Mouse (Mus musculus) kidney, adult 18-20 months (tissue): ENCODE data around the gene Gm49396.
A peak's percentile ranks its signal among the peaks of the same experiment; 100 is the strongest.

Source experiments
- DNase-seq: peaks from one replicate; pipeline ENCODE4 v3.0.0; 2021

Gene Gm49396

GRCm38 (mm10) chr7:30588676-30589434 is 25.7 kb downstream of the Gm49396 start, which contains the start of gene Kmt2b:
Gene Kmt2b, minus strand, starts transcription at chr7:30588726.
- DNase-seq = peak; percentile 95

GRCm38 (mm10) chr7:30589435-30590301 is 26.5 kb downstream of the Gm49396 start:
- peak; percentile 91 for DNase-seq

DNA sequence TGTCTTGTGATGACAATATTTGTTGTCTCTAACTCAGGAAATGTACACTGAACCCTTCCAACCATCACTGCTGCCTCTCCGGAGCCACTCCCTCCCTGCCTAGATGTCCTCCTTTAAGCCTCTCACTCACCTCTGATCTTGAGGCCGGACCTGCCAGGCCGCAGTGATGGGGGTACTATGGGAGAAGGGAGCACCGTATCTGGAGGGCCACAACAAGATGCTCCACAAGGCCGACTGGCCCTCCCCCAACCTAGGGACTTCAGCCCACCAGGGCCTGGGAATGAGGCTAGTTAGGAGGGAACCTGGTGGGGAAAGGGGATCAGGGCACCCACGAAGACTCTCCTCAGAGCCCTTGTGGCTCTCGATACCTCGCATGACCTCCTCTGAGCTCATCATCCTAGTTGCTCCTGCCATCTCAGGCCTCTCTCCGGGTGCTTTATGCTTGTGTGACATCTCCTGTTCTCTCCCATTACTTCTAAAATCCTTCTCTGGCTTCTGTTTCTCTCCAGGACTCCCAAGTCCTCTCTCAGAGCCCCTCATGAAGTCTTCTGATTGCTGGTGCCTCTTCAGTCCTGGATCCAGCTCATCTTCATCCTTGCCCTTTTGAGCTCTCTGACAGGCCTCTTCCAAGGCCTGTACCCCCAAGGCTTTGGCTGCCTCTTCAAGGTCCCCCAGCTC is 27.9 kb downstream of the Gm49396 start:
- no peak for DNase-seq

GRCm38 (mm10) chr7:30591605-30591951 is 28.4 kb downstream of the Gm49396 start:
- DNase-seq = no peak

DNA sequence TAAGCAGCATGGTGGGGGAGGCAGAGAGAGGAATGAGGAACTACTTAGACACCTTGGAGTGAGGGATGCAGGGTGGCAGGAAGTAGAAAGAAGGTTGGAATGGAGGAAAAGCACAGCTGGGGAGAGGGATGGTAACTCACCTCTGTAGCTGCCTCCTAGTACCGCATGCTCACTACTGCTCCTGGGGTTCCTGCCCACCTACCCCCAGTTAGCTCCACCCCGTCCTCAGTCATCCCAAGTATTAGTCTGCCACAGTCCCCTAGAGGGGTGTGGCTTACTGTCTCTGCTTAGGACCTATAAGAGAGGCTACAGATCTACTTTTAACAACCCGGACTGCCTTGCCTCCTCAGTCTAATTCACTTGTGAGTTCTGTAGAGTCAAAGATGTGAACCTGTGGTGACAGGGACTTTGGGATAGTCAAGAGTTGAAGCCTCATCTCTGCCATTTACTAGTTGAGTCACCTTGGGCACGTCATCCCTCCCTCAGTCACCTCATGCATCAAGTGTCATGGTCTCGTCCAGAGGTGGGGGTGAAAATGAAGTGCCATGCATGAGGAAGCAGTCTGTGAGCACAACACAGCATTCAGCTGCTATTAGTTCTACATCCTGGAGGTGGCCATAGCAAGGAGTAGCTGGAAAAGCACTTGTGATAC is 29.8 kb downstream of the Gm49396 start:
- no peak for DNase-seq

GRCm38 (mm10) chr7:30593579-30594509 is 30.7 kb downstream of the Gm49396 start:
- DNase-seq = no peak

DNA sequence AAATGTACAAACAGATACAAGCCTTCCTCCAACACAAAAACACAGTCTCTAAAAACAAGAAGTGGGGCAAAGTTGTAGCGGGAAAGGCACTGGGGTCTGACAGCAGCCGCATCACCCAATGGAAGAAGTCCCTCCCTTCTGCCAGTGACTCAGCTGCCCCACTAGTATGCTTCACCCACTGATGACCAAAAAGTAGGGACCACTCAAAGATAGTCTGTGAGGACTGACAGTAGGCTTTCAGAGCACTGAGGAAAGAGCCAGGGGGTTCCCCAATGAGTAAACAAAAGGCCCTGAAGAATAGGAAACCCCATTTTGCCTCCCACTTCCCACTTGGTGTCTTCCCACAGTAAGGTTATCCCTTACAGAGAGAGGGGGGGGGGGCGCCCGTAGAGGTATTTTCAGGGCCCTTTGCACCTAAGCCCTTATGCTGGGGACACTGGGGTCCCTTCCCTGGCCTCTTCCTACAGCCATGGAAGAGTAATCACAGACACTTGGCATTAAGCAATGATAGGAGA is 31.4 kb downstream of the Gm49396 start:
- DNase-seq = no peak

- DNase-seq = no peak
Observed at GRCm38 (mm10) chr7:30596093-30596492, 32.9 kb downstream of the Gm49396 start.

DNA sequence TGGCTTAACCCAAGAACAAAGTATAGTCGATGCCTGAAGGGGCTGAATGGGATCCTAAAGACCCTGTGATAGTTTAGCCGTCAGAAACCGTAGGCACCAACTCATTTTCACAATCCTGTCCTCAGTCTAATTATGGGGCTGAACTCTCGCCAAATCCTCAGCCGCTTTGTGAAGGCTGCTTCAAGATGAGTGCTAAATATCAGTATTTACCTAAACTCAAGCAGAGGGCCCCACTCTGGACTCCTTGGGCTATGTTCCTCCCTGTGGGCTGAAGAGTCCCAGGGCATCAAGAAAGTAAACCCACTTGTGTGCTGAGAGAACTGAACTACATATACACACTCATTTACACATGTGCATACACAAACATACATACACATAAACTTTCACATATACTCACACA is 33.7 kb downstream of the Gm49396 start:
- DNase-seq = no peak

- DNase-seq = no peak
Observed at GRCm38 (mm10) chr7:30598786-30599185, 35.6 kb downstream of the Gm49396 start, which contains the start of gene Zbtb32. Gene Zbtb32, minus strand, starts transcription at chr7:30598909.

GRCm38 (mm10) chr7:30599933-30600353 is 36.8 kb downstream of the Gm49396 start:
- peak; percentile 95 for DNase-seq

DNA sequence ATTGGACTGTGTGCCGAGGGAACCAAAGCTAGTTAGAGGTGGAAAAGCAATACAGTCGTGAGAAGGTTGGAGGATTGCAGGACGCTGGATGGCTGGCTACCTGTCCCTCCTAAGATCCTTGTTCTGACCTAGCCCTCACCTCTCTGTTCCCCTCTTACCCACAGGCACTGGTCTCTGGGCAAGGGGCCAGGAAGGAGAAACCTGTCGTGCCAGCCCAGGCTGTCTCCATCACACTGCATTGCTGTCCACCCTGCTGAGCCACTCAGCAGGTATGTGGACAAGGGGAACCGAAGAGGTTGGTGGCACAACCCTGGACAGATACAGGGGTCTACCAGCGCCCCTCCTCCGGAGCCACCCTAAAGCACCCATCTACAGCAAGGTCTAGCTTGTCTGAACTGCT is 37.5 kb downstream of the Gm49396 start:
- peak; percentile 60 for DNase-seq

GRCm38 (mm10) chr7:30602583-30602982 is 39.4 kb downstream of the Gm49396 start:
- peak; percentile 63 for DNase-seq

- DNase-seq = no peak
Observed at GRCm38 (mm10) chr7:30604424-30604823, 41.3 kb downstream of the Gm49396 start.

DNA sequence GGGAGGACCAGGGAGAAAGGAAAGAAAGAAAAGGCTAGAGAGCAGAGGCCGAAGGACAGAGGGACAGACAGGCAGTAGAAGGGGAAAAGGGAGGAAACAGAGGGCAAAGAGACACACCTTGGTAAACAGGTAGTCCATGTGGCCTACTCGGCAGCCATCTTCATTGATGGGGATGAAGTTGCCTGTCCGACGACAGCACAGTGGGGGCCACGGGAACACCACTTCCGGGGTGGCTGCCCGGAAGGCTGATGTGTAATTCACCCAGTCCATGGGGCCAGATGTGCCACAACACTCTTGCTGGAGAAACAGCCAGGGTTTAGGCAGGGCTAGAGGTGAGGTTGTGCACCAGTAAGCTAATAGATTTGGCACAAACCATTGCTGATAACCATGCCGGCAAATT is 41.8 kb downstream of the Gm49396 start:
- no peak for DNase-seq

DNA sequence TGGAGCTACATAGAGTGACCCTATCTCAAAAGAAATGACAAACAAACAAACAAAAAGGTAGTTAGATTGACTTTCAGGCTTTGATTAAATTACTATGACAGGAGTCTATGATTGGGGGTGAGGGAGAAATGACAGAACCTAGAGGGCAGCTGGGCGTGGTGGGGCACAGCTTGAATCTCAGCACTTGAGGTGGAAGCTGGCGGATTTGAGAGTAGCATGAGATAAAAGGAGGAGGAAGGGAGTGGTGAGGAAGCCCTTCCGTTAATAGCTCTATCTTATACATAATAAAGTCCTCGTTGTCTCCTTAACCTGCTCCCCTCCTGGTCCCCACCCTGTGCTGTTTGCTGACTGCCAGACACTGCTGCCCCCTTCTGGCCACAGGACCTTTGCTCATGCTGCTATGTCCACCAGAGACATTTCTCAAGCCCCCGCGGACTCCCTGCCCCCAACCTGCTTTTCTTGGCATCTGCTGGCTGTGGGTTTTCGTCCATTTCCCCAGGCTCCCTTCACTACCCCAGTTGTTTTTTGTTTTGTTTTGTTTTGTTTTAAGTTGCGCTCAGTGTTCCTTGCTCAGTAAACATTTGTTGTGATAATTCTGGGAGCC is 44.7 kb downstream of the Gm49396 start:
- peak; percentile 75 for DNase-seq

- DNase-seq = no peak
Observed at GRCm38 (mm10) chr7:30608476-30608875, 45.3 kb downstream of the Gm49396 start.

- no peak for DNase-seq
Observed at GRCm38 (mm10) chr7:30610043-30610442, 46.9 kb downstream of the Gm49396 start.

DNA sequence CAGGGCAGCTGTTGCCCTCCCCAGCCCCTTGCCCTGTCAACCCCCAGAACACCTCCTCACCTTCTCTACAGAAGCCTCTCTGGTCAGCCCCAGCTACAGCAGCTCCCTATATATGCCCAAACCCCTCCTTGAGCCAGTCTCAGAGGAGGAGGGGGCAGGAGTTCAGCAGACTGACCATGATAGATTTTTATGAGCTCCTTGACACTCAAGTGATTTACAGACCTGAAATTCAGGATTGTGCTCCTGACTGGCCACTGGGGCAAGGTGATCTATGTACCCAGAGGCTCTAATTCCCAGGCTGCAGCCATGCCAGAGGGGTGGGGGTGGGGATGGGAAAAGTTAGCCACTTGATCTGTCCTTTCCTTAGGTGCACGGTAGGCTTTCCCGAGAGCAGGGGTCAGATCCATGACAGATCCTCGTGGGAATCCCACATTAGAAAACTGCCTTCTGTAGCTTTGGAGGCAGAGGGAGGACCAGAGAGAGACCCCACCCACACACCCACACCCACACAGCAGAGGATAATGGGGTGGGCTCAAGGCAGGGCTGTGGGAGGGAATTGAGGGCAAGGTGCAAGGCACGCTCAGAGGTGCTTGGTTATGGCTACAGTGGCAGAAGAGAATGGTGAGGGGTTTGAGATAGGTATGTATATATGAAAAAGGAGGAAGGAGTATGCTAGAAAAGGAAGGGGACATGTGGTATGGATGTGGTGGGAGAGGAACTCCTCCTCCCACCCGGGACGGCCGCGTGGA is 49.7 kb downstream of the Gm49396 start, which contains the start of gene Upk1a:
Gene Upk1a, minus strand, starts transcription at position 194 of the 749 bp plus-strand sequence.
- no peak for DNase-seq

DNA sequence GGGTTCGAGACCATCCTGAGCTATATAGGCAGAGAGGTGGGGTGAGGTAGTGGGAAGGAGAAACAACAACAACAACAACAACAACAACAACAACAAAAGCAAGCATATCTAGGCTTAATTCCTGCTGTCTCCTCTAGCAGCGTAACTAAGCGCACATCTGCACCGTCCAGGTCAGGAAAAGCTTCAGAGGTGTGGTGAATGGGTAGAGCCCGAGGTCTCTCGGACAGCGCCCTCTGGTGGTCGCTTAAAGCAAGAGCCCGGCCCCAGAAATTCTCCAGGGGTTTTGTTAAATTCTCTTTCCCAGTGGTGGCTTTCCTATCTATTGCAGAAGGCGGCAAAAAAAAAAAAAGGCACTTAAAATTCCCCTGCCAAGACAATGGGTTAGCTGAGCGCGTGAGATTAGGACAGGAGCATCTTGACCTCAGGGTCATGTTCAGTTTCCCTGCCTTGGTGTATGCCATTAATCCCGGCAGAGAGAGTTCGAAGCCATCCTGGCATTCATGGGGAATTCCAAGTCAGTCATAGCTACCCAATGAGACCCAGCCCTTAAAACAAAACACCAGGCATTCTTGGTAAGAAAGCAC is 50.5 kb downstream of the Gm49396 start:
- peak; percentile 78 for DNase-seq
